Mouse (Mus musculus): ENCODE measurements at regions not wholly inside any gene's neighbourhood (a gene's known extent, or its start where the extent isn't known, plus 50 kb on each side); places are given as distances from the start of the nearest gene placed in this dataset.

DNA sequence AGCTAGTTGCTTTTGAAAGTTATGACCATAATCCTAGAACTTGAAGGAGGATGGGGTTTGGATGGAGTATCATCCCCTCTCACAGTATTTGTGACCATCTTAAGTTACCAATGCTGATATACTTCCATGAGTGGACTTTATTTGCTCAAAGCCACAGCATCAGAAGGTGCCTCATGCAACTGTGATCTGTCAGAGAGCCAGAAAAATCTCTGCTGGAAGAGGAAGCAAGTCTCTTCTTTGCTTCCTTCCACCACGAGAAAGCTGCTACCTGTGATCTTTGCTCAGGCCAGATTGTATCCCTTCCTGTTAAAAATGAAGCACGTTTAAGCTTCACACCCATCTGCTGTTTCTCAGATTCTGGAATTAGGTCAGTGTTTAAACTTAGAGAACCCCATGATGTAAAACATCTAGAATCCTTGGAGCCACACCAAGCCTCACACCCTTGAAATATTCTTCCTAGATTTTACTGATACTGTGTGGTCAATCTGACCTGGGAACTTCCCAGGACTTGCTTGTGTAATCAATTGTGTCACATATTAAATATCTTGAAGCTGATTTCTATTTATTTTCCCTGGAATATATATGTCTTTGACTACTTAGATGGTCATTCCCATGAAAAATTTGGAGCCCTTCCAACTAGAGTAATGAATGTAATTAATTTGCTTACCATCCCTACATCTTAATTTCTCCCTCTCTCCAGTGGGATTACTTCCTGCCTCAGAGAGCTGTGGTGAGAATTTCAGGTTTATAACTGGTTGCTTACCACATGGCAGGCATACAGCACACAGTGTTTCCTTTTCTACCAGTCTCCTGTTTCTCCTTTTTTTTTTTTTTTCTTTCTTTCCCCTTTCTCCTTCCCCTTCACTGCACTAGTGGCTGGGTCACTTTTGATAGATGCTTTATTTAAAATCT lies 56.5 kb upstream of the Tmem229a start:
- TF ChIP-seq POLR2A (IDR thresholded peaks at IDR 0.05; ENCODE audit: borderline replicate concordance, extremely low read depth, insufficient read depth, insufficient read length, poor library complexity, severe bottlenecking): no peak
- TF ChIP-seq CTCF (IDR thresholded peaks at IDR 0.05; ENCODE audit: borderline replicate concordance, extremely low read depth, insufficient read depth, insufficient read length): no peak

Data from brain, embryonic 14.5 days (tissue).